Mouse (Mus musculus): ENCODE measurements around the gene Mmp1b.

DNA sequence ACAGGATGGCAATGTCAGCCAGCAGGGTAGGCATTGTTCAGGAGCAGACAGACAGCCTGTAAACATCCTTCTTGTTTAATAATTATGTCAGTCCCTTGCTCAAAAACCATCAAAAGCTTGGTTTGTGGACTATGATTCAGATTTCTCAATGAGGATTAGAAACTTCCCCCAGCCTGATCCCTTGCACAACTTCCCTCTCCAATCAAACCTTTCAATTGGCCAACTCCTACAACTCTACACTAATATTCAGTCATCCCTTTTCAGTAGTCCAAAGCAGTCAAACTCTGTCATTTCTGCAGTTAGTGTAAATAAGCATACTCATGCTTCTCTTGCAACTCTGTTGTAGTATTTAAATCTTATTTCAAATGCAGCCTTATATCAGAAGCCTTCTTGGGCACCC, 56.0 kb downstream of the Mmp1b start:
- TF ChIP-seq HCFC1 (IDR thresholded peaks at IDR 0.05; ENCODE audit: borderline replicate concordance, insufficient read depth, low read length) (no peak), MAFK (IDR thresholded peaks at IDR 0.05; ENCODE audit: insufficient read depth, low read depth, low read length) (no peak)
